Mouse (Mus musculus): ENCODE measurements around the gene Vnn3.

- TF ChIP-seq CTCF (IDR thresholded peaks at IDR 0.05 in 2 of 3, conservative IDR thresholded peaks at IDR 0.05 in 1 of 3; ENCODE audit: control insufficient read depth in 1 of 3, insufficient read depth in 1 of 3, low read depth in 2 of 3, low read length in 3 of 3, poor library complexity in 1 of 3, severe bottlenecking in 1 of 3) = no peak
- no peak for TF ChIP-seq ETS1 (IDR thresholded peaks at IDR 0.05; ENCODE audit: low read depth, low read length)
These were observed 10.8 kb upstream of the Vnn3 start for GRCm38 (mm10) chr10:23840496-23840895.
